Mouse (Mus musculus): ENCODE results near the gene Zbed4. TPM values are rescaled to one million over a fixed set of nuclear protein-coding genes. Genes with fewer than 3 reads are reported as not detected.
A peak's percentile ranks its signal among the peaks of the same experiment; 100 is the strongest.

The Zbed4 gene
- polyA plus RNA-seq, 1 experiment: 36.6 TPM

DNA sequence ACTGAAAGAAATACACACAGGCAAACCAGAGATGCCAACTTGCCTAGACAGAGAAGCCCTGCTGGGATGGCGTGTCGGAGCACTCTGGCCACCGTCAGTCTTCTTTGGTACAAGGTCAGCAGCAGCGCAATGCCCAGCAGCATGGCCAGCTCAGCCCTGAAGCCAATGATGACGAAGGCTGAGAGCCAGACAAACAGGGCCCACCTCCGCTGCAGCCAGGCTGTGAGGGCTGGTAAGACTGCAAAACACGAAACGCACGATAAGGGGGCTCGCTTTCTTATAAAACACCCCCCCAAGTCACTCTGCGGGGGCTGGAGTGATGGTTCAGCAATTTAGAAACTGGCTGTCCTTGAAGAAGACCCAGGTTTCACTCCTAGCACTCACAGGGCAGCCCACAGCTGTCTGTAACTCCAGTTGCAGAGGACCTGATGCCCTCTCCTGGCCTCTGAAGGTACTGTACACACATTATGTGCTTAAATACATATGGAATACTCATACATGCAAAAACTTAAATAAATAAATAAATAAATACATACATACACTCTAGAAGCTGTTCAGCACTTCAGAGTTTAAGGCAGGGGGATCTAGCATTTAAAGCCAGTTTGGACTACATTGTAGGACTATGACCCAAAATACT, 63.1 kb downstream of the Zbed4 start:
- Histone ChIP-seq H3K4me1 (replicated peaks; ENCODE audit: control insufficient read depth, insufficient read depth, low read length) (no peaks in the 10 kb centered on the region; the same call in 1 of the 2 replicates), H3K36me3 (ENCODE audit: control insufficient read depth, insufficient read depth, low read length) (no peaks in the 10 kb centered on the region), H3K27ac (ENCODE audit: control insufficient read depth, insufficient read depth, low read length) (no peak overlapping the region), H3K27me3 (ENCODE audit: control insufficient read depth, insufficient read depth, low read length) (no peaks in the 10 kb centered on the region), H3K4me3 (ENCODE audit: control insufficient read depth, insufficient read depth, low read length) (no peak overlapping the region)
- TF ChIP-seq CTCF (IDR thresholded peaks at IDR 0.05; ENCODE audit: borderline replicate concordance, control insufficient read depth, extremely low read depth, insufficient read depth, low read length, poor library complexity) (no peak), POLR2A (IDR thresholded peaks at IDR 0.05; ENCODE audit: control insufficient read depth, extremely low read depth, insufficient read depth, low read length, poor library complexity) (no peak)
- peak; percentile 20 for DNase-seq
- over 99% methylated on average over 11 of the region's 11 CpGs for WGBS

DNA sequence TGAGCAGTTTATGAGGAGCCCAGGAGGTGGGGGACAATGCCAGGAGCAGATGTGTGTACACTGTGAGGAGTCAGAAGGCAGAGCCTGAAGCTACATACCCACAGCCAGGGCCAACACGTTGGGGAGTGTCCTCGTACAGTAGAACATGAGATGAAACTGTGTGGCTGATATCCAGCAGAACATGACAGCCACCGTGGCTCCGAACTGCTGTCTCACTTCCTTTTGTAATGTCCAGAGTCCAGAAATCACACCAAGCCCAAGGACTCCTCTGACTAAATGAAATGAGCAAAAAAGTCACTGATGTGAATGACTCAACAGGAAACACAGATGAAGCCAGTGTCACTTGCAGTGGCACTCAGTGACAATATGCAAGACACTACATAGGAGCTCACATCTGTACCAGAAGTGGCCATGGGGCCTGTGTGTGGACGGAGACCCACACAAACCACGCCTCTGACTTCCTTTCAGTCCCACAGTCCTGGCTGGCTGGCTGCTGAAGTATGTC, 63.8 kb downstream of the Zbed4 start:
- Histone ChIP-seq H3K27ac (ENCODE audit: control insufficient read depth, insufficient read depth, low read length) (no peak overlapping the region), H3K36me3 (ENCODE audit: control insufficient read depth, insufficient read depth, low read length) (no peaks in the 10 kb centered on the region), H3K4me3 (ENCODE audit: control insufficient read depth, insufficient read depth, low read length) (no peak overlapping the region), H3K4me1 (replicated peaks; ENCODE audit: control insufficient read depth, insufficient read depth, low read length) (peaks cover 4% of the 10 kb centered on the region), H3K27me3 (ENCODE audit: control insufficient read depth, insufficient read depth, low read length) (no peaks in the 10 kb centered on the region)
- DNase-seq: no peak
- TF ChIP-seq POLR2A (IDR thresholded peaks at IDR 0.05; ENCODE audit: control insufficient read depth, extremely low read depth, insufficient read depth, low read length, poor library complexity): no peak
- no peak for TF ChIP-seq CTCF (IDR thresholded peaks at IDR 0.05; ENCODE audit: borderline replicate concordance, control insufficient read depth, extremely low read depth, insufficient read depth, low read length, poor library complexity)
- WGBS: 77% methylated on average over 6 of the region's 6 CpGs

DNA sequence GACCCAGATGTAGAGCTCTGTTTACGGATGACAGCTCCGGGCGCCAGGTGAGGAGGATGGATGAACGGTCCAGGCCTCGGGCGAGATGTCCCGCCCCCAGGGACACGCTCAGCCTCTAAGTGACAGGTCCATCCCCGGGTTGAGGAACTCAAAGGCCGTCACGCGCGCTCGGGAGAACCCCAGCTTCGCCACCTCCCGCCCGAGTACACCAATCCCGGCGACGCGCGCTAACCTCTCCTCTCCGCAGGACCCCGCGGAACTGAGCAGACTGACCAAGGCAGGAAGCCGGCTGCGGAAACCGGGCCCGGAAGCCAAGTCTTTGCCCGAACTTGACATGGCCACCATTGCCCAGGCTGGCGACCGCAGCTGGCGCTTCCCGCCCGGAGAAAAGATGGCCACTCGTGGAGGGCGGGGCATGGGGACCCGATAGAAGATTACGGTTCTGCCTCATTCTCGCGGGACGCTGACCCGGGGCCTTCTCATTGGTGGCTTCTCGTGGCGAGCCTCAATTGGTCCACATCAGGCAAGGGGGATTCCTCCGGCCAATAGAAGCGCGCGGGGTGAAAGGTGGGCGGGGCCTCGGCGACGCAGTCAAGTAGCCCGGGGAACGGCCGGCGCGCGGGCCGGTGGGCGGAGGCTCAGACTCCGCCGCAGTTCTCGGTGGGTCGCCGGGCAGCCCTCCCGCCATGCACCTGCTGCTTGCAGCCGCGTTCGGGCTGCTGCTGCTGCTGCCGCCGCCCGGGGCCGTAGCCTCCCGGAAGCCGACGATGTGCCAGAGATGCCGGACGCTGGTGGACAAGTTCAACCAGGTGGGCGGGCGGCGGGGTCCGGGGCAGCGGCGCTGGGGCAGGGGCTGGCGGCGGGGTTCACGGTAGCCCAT, 67.8 kb downstream of the Zbed4 start, which contains the start of the genes Alg12 and Creld2:
Gene Alg12 (minus strand): TSS at position 293 of the 880 bp plus-strand sequence.
Gene Creld2 (plus strand): TSS at position 621 of the 880 bp plus-strand sequence.
- Histone ChIP-seq H3K27me3 (ENCODE audit: control insufficient read depth, insufficient read depth, low read length) (no peaks in the 10 kb centered on the region), H3K4me3 (ENCODE audit: control insufficient read depth, insufficient read depth, low read length) (peak within 1 kb of the TSS; percentile 79), H3K36me3 (ENCODE audit: control insufficient read depth, insufficient read depth, low read length) (peaks cover 4% of the 10 kb centered on the region; the same call in 1 of the 2 replicates), H3K27ac (ENCODE audit: control insufficient read depth, insufficient read depth, low read length) (peak within 1 kb of the TSS; percentile 11; the same call in 1 of the 2 replicates), H3K4me1 (replicated peaks; ENCODE audit: control insufficient read depth, insufficient read depth, low read length) (peaks cover 9% of the 10 kb centered on the region)
- WGBS: under 1% methylated on average over 88 of the region's 88 CpGs
- peak; percentile 100 for DNase-seq
- TF ChIP-seq CTCF (IDR thresholded peaks at IDR 0.05; ENCODE audit: borderline replicate concordance, control insufficient read depth, extremely low read depth, insufficient read depth, low read length, poor library complexity) (peak; percentile 55; the same call in 1 of the 2 replicates), POLR2A (IDR thresholded peaks at IDR 0.05; ENCODE audit: control insufficient read depth, extremely low read depth, insufficient read depth, low read length, poor library complexity) (peak; percentile 88)

DNA sequence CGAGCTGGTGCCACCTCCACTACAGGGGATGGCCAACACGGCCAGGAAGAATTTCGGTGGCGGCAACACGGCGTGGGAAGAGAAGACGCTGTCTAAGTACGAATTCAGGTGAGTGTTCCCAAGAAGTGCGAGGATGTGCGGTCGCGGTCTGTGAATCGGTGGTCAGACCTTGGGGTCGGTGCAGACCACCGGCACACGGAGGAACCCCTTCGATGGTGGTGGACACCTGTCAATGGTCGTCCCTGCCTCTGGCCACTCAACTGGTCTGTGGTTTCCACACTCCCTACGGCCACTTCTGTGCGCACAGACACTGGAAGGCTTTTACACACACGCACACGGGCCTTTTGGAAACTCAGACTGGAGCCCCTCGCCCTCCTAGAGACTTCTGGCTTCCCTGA, 68.4 kb downstream of the Zbed4 start:
- H3K4me3 ChIP-seq (ENCODE audit: control insufficient read depth, insufficient read depth, low read length): peak overlapping the region; percentile 69
- H3K27ac ChIP-seq (ENCODE audit: control insufficient read depth, insufficient read depth, low read length): no peak overlapping the region
- H3K27me3 ChIP-seq (ENCODE audit: control insufficient read depth, insufficient read depth, low read length): no peaks in the 10 kb centered on the region
- TF ChIP-seq CTCF (IDR thresholded peaks at IDR 0.05; ENCODE audit: borderline replicate concordance, control insufficient read depth, extremely low read depth, insufficient read depth, low read length, poor library complexity): no peak
- no peak for TF ChIP-seq POLR2A (IDR thresholded peaks at IDR 0.05; ENCODE audit: control insufficient read depth, extremely low read depth, insufficient read depth, low read length, poor library complexity)
- under 1% methylated on average over 23 of the region's 23 CpGs for WGBS
- H3K4me1 ChIP-seq (replicated peaks; ENCODE audit: control insufficient read depth, insufficient read depth, low read length): peaks cover 9% of the 10 kb centered on the region
- no peak for DNase-seq
- H3K36me3 ChIP-seq (ENCODE audit: control insufficient read depth, insufficient read depth, low read length): peaks cover 7% of the 10 kb centered on the region

DNA sequence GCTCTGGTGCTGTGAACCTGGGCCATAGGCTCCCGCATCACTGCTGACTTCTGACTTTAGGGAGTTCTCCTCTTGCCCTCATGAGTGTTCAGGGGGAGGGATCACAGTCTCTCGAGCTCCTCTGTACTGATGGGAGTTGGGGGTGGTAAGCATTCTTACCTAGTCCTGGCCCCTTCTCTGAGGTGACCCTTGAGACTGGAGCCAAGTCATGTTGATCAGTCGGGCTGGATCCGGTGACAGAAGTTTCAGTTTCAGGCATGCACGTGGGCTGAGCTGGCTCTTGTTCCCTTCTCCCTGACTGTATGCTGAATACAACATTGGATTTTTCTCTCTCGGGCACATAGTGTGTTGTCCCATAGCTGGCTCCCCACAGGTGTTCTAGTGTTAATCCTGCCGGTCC, 69.9 kb downstream of the Zbed4 start:
- TF ChIP-seq POLR2A (IDR thresholded peaks at IDR 0.05; ENCODE audit: control insufficient read depth, extremely low read depth, insufficient read depth, low read length, poor library complexity) (no peak), CTCF (IDR thresholded peaks at IDR 0.05; ENCODE audit: borderline replicate concordance, control insufficient read depth, extremely low read depth, insufficient read depth, low read length, poor library complexity) (no peak)
- 86% methylated on average over 7 of the region's 7 CpGs for WGBS
- no peak for DNase-seq
- H3K4me3 ChIP-seq (ENCODE audit: control insufficient read depth, insufficient read depth, low read length): no peak overlapping the region
- H3K27ac ChIP-seq (ENCODE audit: control insufficient read depth, insufficient read depth, low read length): no peak overlapping the region
- H3K36me3 ChIP-seq (ENCODE audit: control insufficient read depth, insufficient read depth, low read length): peaks cover 8% of the 10 kb centered on the region
- no peaks in the 10 kb centered on the region for H3K27me3 ChIP-seq (ENCODE audit: control insufficient read depth, insufficient read depth, low read length)
- peaks cover 9% of the 10 kb centered on the region for H3K4me1 ChIP-seq (replicated peaks; ENCODE audit: control insufficient read depth, insufficient read depth, low read length)

DNA sequence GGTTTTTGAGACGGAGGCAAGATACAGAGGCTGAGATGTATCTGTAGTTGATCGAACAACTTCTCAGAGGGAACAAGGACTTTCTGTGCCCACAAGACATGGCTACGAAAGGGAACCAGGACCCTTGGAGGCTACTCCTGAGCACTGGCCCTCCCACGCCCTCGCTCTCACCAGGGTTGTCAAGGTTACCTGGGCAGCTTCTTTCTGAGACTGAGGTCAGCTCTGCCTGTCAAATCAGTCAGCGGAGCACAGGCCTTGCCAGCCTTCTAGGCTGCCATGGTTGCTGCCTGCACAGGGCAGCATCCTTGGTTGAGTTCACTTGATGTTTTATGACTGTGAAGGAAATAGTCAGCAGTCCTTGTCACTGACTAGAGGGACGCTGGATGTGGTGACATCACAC, 71.1 kb downstream of the Zbed4 start:
- 96% methylated on average over 7 of the region's 7 CpGs for WGBS
- H3K36me3 ChIP-seq (ENCODE audit: control insufficient read depth, insufficient read depth, low read length): peaks cover 8% of the 10 kb centered on the region
- TF ChIP-seq CTCF (IDR thresholded peaks at IDR 0.05; ENCODE audit: borderline replicate concordance, control insufficient read depth, extremely low read depth, insufficient read depth, low read length, poor library complexity): no peak
- TF ChIP-seq POLR2A (IDR thresholded peaks at IDR 0.05; ENCODE audit: control insufficient read depth, extremely low read depth, insufficient read depth, low read length, poor library complexity): no peak
- no peak overlapping the region for H3K27ac ChIP-seq (ENCODE audit: control insufficient read depth, insufficient read depth, low read length)
- no peak overlapping the region for H3K4me3 ChIP-seq (ENCODE audit: control insufficient read depth, insufficient read depth, low read length)
- DNase-seq: no peak
- peaks cover 9% of the 10 kb centered on the region for H3K4me1 ChIP-seq (replicated peaks; ENCODE audit: control insufficient read depth, insufficient read depth, low read length)
- no peaks in the 10 kb centered on the region for H3K27me3 ChIP-seq (ENCODE audit: control insufficient read depth, insufficient read depth, low read length)
